Mouse (Mus musculus): ENCODE data around the gene Lrrc52.
A peak's percentile ranks its signal among the peaks of the same experiment; 100 is the strongest.

Lrrc52 gene

GRCm38 (mm10) chr1:167436186-167436975 is 30.2 kb downstream of the Lrrc52 start:
- no peak for DNase-seq (ENCODE audit: low spot score)

DNA sequence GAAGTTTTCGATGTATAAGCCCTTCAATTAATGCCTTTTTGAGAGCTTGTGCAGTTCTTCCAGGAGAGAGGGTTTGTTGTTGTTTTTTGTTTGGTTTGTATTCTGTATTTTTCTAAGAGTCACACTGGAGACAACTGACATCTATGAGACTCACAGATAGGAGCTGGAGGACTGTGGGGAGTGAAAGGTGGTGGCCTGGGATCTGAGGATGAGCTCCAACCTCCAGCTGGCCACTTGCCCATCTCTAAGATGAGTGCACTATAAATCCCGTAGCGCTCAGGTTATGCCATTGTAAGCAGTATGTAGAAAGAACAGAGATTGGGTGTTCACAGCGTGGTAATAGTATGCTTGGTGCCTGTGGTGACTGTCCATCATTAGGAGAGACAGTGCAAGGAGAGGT is 31.6 kb downstream of the Lrrc52 start:
- DNase-seq (ENCODE audit: low spot score): no peak

GRCm38 (mm10) chr1:167430976-167431676 is 35.5 kb downstream of the Lrrc52 start:
- no peak for DNase-seq (ENCODE audit: low spot score)

- no peak for DNase-seq (ENCODE audit: low spot score)
Observed at GRCm38 (mm10) chr1:167426681-167427080, 39.9 kb downstream of the Lrrc52 start.

GRCm38 (mm10) chr1:167425572-167425971 is 41.0 kb downstream of the Lrrc52 start:
- DNase-seq (ENCODE audit: low spot score): no peak

- no peak for DNase-seq (ENCODE audit: low spot score)
Observed at GRCm38 (mm10) chr1:167422501-167423240, 43.9 kb downstream of the Lrrc52 start.

DNA sequence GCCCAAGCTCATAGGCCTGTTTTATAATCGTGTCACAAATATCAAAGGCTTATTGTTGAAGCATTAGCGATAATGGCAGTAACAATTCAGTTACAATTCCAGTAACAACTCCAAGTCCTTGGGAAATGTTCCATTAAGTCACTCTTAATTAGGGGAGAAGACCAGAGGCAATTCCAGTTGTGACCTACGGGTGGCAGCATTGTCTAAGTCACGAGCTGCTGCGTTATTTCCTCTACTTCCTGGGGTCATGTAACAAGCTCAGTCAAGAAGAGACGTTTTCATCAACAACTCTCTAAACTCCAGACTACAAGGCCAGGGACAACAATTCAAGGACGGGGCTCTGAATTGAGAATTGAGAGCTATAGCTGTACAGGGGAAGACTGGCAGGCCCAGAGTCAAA is 51.7 kb downstream of the Lrrc52 start:
- DNase-seq (ENCODE audit: low spot score): peak; percentile 88

DNA sequence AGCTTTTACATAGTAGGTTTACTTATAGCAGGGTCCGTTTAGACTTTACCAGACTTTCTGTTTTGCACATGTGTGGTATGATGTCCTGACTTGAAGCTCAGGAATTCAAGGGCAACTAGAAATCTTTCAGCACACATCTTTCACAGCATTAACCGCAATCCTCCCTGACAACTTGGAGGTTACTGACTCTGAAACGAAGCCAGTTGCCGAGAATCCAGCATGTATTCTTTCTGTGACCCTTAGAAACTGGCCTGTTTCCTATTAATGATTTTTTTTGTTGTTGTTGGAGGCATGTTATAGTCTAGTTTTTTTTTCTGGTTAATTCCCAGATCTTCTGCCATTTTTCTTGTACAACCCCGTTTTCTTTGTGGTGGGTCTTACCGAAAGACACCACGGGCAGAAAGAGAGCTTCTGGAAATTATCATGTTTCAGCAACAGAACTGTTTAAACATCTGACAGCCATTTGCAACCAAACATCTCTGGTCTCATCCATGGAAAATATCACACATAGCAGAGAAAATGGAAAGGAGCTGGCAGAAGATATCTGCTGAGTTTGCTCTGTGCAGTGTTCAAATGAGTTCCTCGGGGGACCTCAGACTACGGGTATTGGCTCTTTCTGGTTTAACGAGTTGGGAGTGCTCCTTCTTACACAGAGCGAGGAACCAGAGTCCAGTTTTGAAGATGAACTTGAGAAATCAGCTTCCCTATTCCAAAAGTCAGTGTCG is 54.4 kb downstream of the Lrrc52 start:
- DNase-seq (ENCODE audit: low spot score): no peak

GRCm38 (mm10) chr1:167409601-167410000 is 57.0 kb downstream of the Lrrc52 start:
- no peak for DNase-seq (ENCODE audit: low spot score)

- no peak for DNase-seq (ENCODE audit: low spot score)
Observed at GRCm38 (mm10) chr1:167405237-167405636, 61.3 kb downstream of the Lrrc52 start.

Data from embryo, embryonic 10 days (tissue).